Mouse (Mus musculus) CH12.LX (cell line): Measurements from ENCODE around the gene Btnl4. TPM values are rescaled to one million over a fixed set of nuclear protein-coding genes. Genes with fewer than 3 reads are reported as not detected.

ENCODE experiments used
- DNase-seq: peaks from one replicate; pipeline ENCODE4 v3.0.0-alpha.2; 2013; ENCODE audit errors: extremely low read depth
- H3K27ac ChIP-seq: 2 replicates; pipeline ENCODE4 v1.5.1; 2012; ENCODE audit warnings: low read depth, mild to moderate bottlenecking, control low read depth, moderate library complexity; ENCODE audit not compliant: insufficient read depth
- H3K27me3 ChIP-seq: replicated peaks from 2 replicates; pipeline ENCODE3; 2012; ENCODE audit warnings: inconsistent platforms
- H3K36me3 ChIP-seq, 2 experiments: replicated peaks in 1 of 2; 2 replicates each; pipeline versions ENCODE3 to v1.6.1; 2012; ENCODE audit warnings: inconsistent platforms in 1 of 2, low read length in 1 of 2, mild to moderate bottlenecking in 1 of 2, mixed read lengths in 1 of 2, moderate library complexity in 1 of 2; ENCODE audit not compliant: control insufficient read depth in 1 of 2, insufficient read depth in 1 of 2
- H3K4me1 ChIP-seq, 2 experiments: 2 replicates each; pipeline ENCODE4 v1.6.1; 2012; ENCODE audit warnings: inconsistent platforms in 1 of 2, moderate library complexity in 1 of 2; ENCODE audit not compliant: insufficient read depth in 2 of 2, control insufficient read depth in 1 of 2
- H3K4me2 ChIP-seq: 2 replicates; pipeline ENCODE4 v1.6.1; 2012; ENCODE audit warnings: low read depth, mild to moderate bottlenecking, control low read depth; ENCODE audit not compliant: poor library complexity, insufficient read depth, severe bottlenecking
- H3K4me3 ChIP-seq, 3 experiments: fragments of 150-350 bp in 1 of 3; sonication (generic) in 1 of 3; replicated peaks in 1 of 3; 2 replicates each; pipeline versions ENCODE3 to v1.5.1; 2011 to 2012; ENCODE audit warnings: low read depth in 2 of 3, low read length in 2 of 3, mild to moderate bottlenecking in 2 of 3, moderate library complexity in 2 of 3, control low read depth in 1 of 3, improper control_type of control experiment in 1 of 3, inconsistent platforms in 1 of 3, mixed read lengths in 1 of 3; ENCODE audit not compliant: poor library complexity in 1 of 3
- H3K79me2 ChIP-seq: replicated peaks from 2 replicates; pipeline ENCODE4 v1.6.1; 2012; ENCODE audit warnings: mild to moderate bottlenecking, moderate library complexity; ENCODE audit not compliant: control insufficient read depth, poor library complexity, insufficient read depth, severe bottlenecking; ENCODE audit errors: extremely low read depth
- H3K9ac ChIP-seq: 2 replicates; pipeline ENCODE4 v1.6.1; 2012; ENCODE audit warnings: low read depth, mild to moderate bottlenecking, control low read depth, moderate library complexity; ENCODE audit not compliant: insufficient read depth
- H3K9me3 ChIP-seq: replicated peaks from 2 replicates; pipeline ENCODE3; 2012; ENCODE audit warnings: low read length, inconsistent platforms, mixed read lengths
- CHD1 ChIP-seq: IDR thresholded peaks from 2 replicates; pipeline ENCODE4 v1.6.1; 2012; ENCODE audit warnings: low read depth, low read length, improper control_type of control experiment, inconsistent platforms
- CHD2 ChIP-seq: IDR thresholded peaks from 2 replicates; pipeline ENCODE4 v1.6.1; 2011; ENCODE audit warnings: low read length, improper control_type of control experiment
- ELF1 ChIP-seq: IDR thresholded peaks from 2 replicates; pipeline ENCODE4 v1.6.1; 2014; ENCODE audit warnings: low read depth, mild to moderate bottlenecking, inconsistent platforms, low read length, improper control_type of control experiment
- EP300 ChIP-seq: IDR thresholded peaks from 2 replicates; pipeline ENCODE4 v1.6.1; 2011; ENCODE audit warnings: low read length, improper control_type of control experiment
- GABPA ChIP-seq: IDR thresholded peaks from 2 replicates; pipeline ENCODE4 v1.6.1; 2012; ENCODE audit warnings: low read depth, low read length, improper control_type of control experiment, inconsistent platforms; ENCODE audit not compliant: insufficient replicate concordance
- HCFC1 ChIP-seq: IDR thresholded peaks from 2 replicates; pipeline ENCODE4 v1.6.1; 2012; ENCODE audit warnings: low read depth, mild to moderate bottlenecking, inconsistent platforms, low read length, improper control_type of control experiment
- JUND ChIP-seq: conservative IDR thresholded peaks from 2 replicates; pipeline ENCODE4 v1.6.1; 2011; ENCODE audit warnings: low read depth, low read length, improper control_type of control experiment
- KAT2A ChIP-seq: IDR thresholded peaks from 2 replicates; pipeline ENCODE4 v1.6.1; 2012; ENCODE audit warnings: low read length, improper control_type of control experiment, inconsistent platforms; ENCODE audit not compliant: insufficient replicate concordance
- MAFK ChIP-seq: IDR thresholded peaks from 2 replicates; pipeline ENCODE4 v1.6.1; 2011; ENCODE audit warnings: low read length, improper control_type of control experiment; ENCODE audit not compliant: insufficient replicate concordance
- MAX ChIP-seq: IDR thresholded peaks from 2 replicates; pipeline ENCODE4 v1.6.1; 2011; ENCODE audit warnings: low read length, improper control_type of control experiment
- MEF2A ChIP-seq: IDR thresholded peaks from 2 replicates; pipeline ENCODE4 v1.6.1; 2014; ENCODE audit warnings: low read depth, mild to moderate bottlenecking, inconsistent platforms, low read length, improper control_type of control experiment, borderline replicate concordance
- MYC ChIP-seq: IDR thresholded peaks from 2 replicates; pipeline ENCODE4 v1.6.1; 2011; ENCODE audit warnings: low read depth, mild to moderate bottlenecking, improper control_type of control experiment, low read length
- NELFE ChIP-seq: IDR thresholded peaks from 2 replicates; pipeline ENCODE4 v1.6.1; 2011; ENCODE audit warnings: low read depth, low read length, improper control_type of control experiment
- NRF1 ChIP-seq: IDR thresholded peaks from 2 replicates; pipeline ENCODE4 v1.6.1; 2014; ENCODE audit warnings: low read depth, mild to moderate bottlenecking, inconsistent platforms, low read length, improper control_type of control experiment, moderate library complexity
- POLR2A ChIP-seq: IDR thresholded peaks from 2 replicates; pipeline ENCODE4 v1.6.1; 2011; ENCODE audit warnings: low read depth, mild to moderate bottlenecking, improper control_type of control experiment, low read length
- POLR2AphosphoS2 ChIP-seq: IDR thresholded peaks from 2 replicates; pipeline ENCODE4 v1.6.1; 2011; ENCODE audit warnings: low read depth, low read length, improper control_type of control experiment
- RAD21 ChIP-seq: IDR thresholded peaks from 2 replicates; pipeline ENCODE4 v1.6.1; 2011; ENCODE audit warnings: low read depth, mild to moderate bottlenecking, low read length, improper control_type of control experiment, moderate library complexity
- RCOR1 ChIP-seq: conservative IDR thresholded peaks from 2 replicates; pipeline ENCODE4 v1.6.1; 2012; ENCODE audit warnings: low read depth, mild to moderate bottlenecking, inconsistent platforms, low read length, improper control_type of control experiment
- SIN3A ChIP-seq: IDR thresholded peaks from 2 replicates; pipeline ENCODE4 v1.6.1; 2012; ENCODE audit warnings: low read length, improper control_type of control experiment, inconsistent platforms
- SMC3 ChIP-seq: IDR thresholded peaks from 2 replicates; pipeline ENCODE4 v1.6.1; 2011; ENCODE audit warnings: low read depth, low read length, improper control_type of control experiment
- TBP ChIP-seq: conservative IDR thresholded peaks from 2 replicates; pipeline ENCODE4 v1.6.1; 2011; ENCODE audit warnings: low read depth, low read length, improper control_type of control experiment
- UBTF ChIP-seq: IDR thresholded peaks from 2 replicates; pipeline ENCODE4 v1.6.1; 2012; ENCODE audit warnings: low read depth, mild to moderate bottlenecking, inconsistent platforms, low read length, improper control_type of control experiment, moderate library complexity
- USF2 ChIP-seq: conservative IDR thresholded peaks from 2 replicates; pipeline ENCODE4 v1.6.1; 2011; ENCODE audit warnings: low read depth, low read length, improper control_type of control experiment
- ZC3H11A ChIP-seq: IDR thresholded peaks from 2 replicates; pipeline ENCODE4 v1.6.1; 2012; ENCODE audit warnings: low read depth, mild to moderate bottlenecking, inconsistent platforms, low read length, improper control_type of control experiment
- ZKSCAN1 ChIP-seq: IDR thresholded peaks from 2 replicates; pipeline ENCODE4 v1.6.1; 2012; ENCODE audit warnings: low read depth, inconsistent platforms, low read length, improper control_type of control experiment, borderline replicate concordance
- ZMIZ1 ChIP-seq: IDR thresholded peaks from 2 replicates; pipeline ENCODE4 v1.6.1; 2012; ENCODE audit warnings: low read depth, mild to moderate bottlenecking, inconsistent platforms, low read length, improper control_type of control experiment
- ZNF384 ChIP-seq: IDR thresholded peaks from 2 replicates; pipeline ENCODE4 v1.6.1; 2012; ENCODE audit warnings: low read depth, low read length, improper control_type of control experiment, inconsistent platforms
- dilution Hi-C: fragments of 300-500 bp; cut with MboI; formaldehyde crosslinking; loops from 2 replicates; pipeline ENCODE4 v1.14.3; 2020; ENCODE audit warnings: low sequenced_read_pairs; ENCODE audit not compliant: extremely low pct_unique_long_range_greater_than_20kb, extremely low pct_ligation_motif_present
- in situ Hi-C: fragments of 300-500 bp; cut with MboI; formaldehyde crosslinking; loops from 3 replicates; pipeline ENCODE4 v1.14.3; 2019; ENCODE audit warnings: low sequenced_read_pairs, low pct_ligation_motif_present, low pct_unique_long_range_greater_than_20kb, mixed read lengths
- polyA plus RNA-seq: library from polyadenylated mRNA; unstranded; fragments of >175 nt; gene quantifications from 2 replicates; pipeline ENCODE4 v1.2.1, GENCODE M21; 2012; ENCODE audit warnings: low read depth; ENCODE audit not compliant: insufficient read length
- total RNA-seq, 2 experiments: library from RNA; depleted of rRNA; stranded (reverse); fragments of 300-350 nt in 1 of 2; fragments of >200 nt in 1 of 2; gene quantifications; 2 replicates each; pipeline ENCODE4 v1.2.3; 2012 to 2014

Btnl4 gene
- total and polyA plus RNA-seq, 3 experiments = not detected

- H3K79me2 ChIP-seq = no peaks in the 10 kb centered on the region
- TF ChIP-seq HCFC1 = no peak
- no peak for TF ChIP-seq ZMIZ1
- no peak for TF ChIP-seq GABPA
- TF ChIP-seq ELF1 = no peak
- TF ChIP-seq MAFK = no peak
- no peak for TF ChIP-seq RCOR1
- no peak for TF ChIP-seq NELFE
- TF ChIP-seq POLR2A = no peak
- TF ChIP-seq ZNF384 = no peak
- no peak for TF ChIP-seq SIN3A
- TF ChIP-seq CHD2 = no peak
- TF ChIP-seq NRF1 = no peak
- no peak for TF ChIP-seq KAT2A
- no peak for TF ChIP-seq SMC3
- TF ChIP-seq EP300 = no peak
- no peak for TF ChIP-seq UBTF
- TF ChIP-seq MEF2A = no peak
- no peak for TF ChIP-seq MYC
- H3K27me3 ChIP-seq = peaks cover 24% of the 10 kb centered on the region
- H3K4me2 ChIP-seq = no peak overlapping the region
- H3K9me3 ChIP-seq = no peaks in the 10 kb centered on the region
- H3K4me3 ChIP-seq = no peak overlapping the region
- dilution Hi-C loops (no loop called here), in situ Hi-C loops (loop anchor here (5.0 kb wide), 1 partner anchor 45 kb away; no protein-coding TSS in a partner anchor)
- no peak overlapping the region for H3K27ac ChIP-seq
- H3K4me1 ChIP-seq = no peaks in the 10 kb centered on the region
- H3K9ac ChIP-seq = no peak overlapping the region
- H3K36me3 ChIP-seq = no peaks in the 10 kb centered on the region
- no peak for DNase-seq
Measured at GRCm38 (mm10) chr17:34517795-34518194, 40.7 kb upstream of the Btnl4 start.

- in situ Hi-C loops = loop anchor here (5.0 kb wide), 1 partner anchor 45 kb away; no protein-coding TSS in a partner anchor
- DNase-seq = no peak
- no peak for TF ChIP-seq MAFK
- TF ChIP-seq JUND = no peak
- no peak for TF ChIP-seq MEF2A
- TF ChIP-seq SMC3 = no peak
- no peak for TF ChIP-seq EP300
- TF ChIP-seq ZKSCAN1 = no peak
- TF ChIP-seq USF2 = no peak
- no peak for TF ChIP-seq CHD1
- TF ChIP-seq RAD21 = no peak
- no peak for TF ChIP-seq TBP
- TF ChIP-seq MAX = no peak
- TF ChIP-seq POLR2AphosphoS2 = no peak
- TF ChIP-seq ZC3H11A = no peak
Measured at GRCm38 (mm10) chr17:34517252-34517651, 40.1 kb upstream of the Btnl4 start, which contains the start of gene Btnl6. Gene Btnl6, minus strand, starts transcription at chr17:34517352.

More at GRCm38 (mm10) chr17:34517252-34517651, 40.1 kb upstream of the Btnl4 start, which contains the start of gene Btnl6:
- Histone ChIP-seq H3K4me1 (no peaks in the 10 kb centered on the region), H3K4me2 (no peak within 1 kb of the TSS), H3K9ac (no peak within 1 kb of the TSS), H3K9me3 (no peaks in the 10 kb centered on the region), H3K27me3 (peaks cover 24% of the 10 kb centered on the region), H3K36me3 (no peaks in the 10 kb centered on the region), H3K27ac (no peak within 1 kb of the TSS), H3K4me3 (no peak within 1 kb of the TSS), H3K79me2 (no peaks in the 10 kb centered on the region)
- dilution Hi-C loops = no loop called here
